Mouse (Mus musculus) midbrain, embryonic 11.5 days (tissue): ENCODE data around the gene Rnd1. TPM values are rescaled to one million over a fixed set of nuclear protein-coding genes. Genes with fewer than 3 reads are reported as not detected.

ENCODE experiments used
- ATAC-seq: fragments of 200-750 bp; cut with Nextera tagmentation; 2 replicates; pipeline ENCODE4 v1.8.0; 2017; ENCODE audit warnings: moderate TSS enrichment, moderate library complexity; ENCODE audit not compliant: low FRiP score
- DNase-seq: peaks from one replicate; pipeline ENCODE4 v3.0.0; 2015; ENCODE audit warnings: low spot score; ENCODE audit errors: missing footprints
- H3K27ac ChIP-seq: fragments of 300-500 bp; sonication (generic); 2 replicates; pipeline ENCODE4 v1.5.1; 2014; ENCODE audit warnings: low read depth, low read length
- H3K27me3 ChIP-seq: fragments of 300-500 bp; sonication (generic); 2 replicates; pipeline ENCODE4 v1.6.1; 2014; ENCODE audit warnings: mild to moderate bottlenecking, low read length, moderate library complexity, mixed read lengths; ENCODE audit not compliant: control insufficient read depth, insufficient read depth
- H3K36me3 ChIP-seq: fragments of 300-500 bp; sonication (generic); 2 replicates; pipeline ENCODE4 v1.6.1; 2014; ENCODE audit warnings: mild to moderate bottlenecking, low read length, moderate library complexity, mixed read lengths; ENCODE audit not compliant: control insufficient read depth, insufficient read depth
- H3K4me1 ChIP-seq: fragments of 300-500 bp; sonication (generic); 2 replicates; pipeline ENCODE4 v1.6.1; 2014; ENCODE audit warnings: low read length; ENCODE audit not compliant: control insufficient read depth, insufficient read depth
- H3K4me2 ChIP-seq: fragments of 300-500 bp; sonication (generic); 2 replicates; pipeline ENCODE4 v1.6.1; 2014; ENCODE audit warnings: mild to moderate bottlenecking, moderate library complexity
- H3K4me3 ChIP-seq: fragments of 300-500 bp; sonication (generic); 2 replicates; pipeline ENCODE4 v1.5.1; 2014; ENCODE audit warnings: low read depth, low read length
- H3K9ac ChIP-seq: fragments of 300-500 bp; sonication (generic); 2 replicates; pipeline ENCODE4 v1.6.1; 2014; ENCODE audit warnings: low read length
- H3K9me3 ChIP-seq: fragments of 300-500 bp; sonication (generic); 2 replicates; pipeline ENCODE4 v1.6.1; 2016; ENCODE audit warnings: low read length; ENCODE audit not compliant: control insufficient read depth
- WGBS: fragments of 180-500 bp; shearing (Covaris S2); extraction: QIAGEN DNeasy Blood & Tissue Kit; methylation state at CpG from one replicate; pipeline ENCODE4 v1.1.7; 2014; 5-methylcytosine and 5-hydroxymethylcytosine counted together
- polyA plus RNA-seq: library from polyadenylated mRNA; unstranded; fragments of >200 nt; fragmentation: Nextera tagmentation; extraction: Ambion mirVana; gene quantifications from 2 replicates; pipeline ENCODE4 v1.2.1, GENCODE M21; 2014

Gene Rnd1
- polyA plus RNA-seq, 1 experiment from 2014 or later: 6.1 TPM

DNA sequence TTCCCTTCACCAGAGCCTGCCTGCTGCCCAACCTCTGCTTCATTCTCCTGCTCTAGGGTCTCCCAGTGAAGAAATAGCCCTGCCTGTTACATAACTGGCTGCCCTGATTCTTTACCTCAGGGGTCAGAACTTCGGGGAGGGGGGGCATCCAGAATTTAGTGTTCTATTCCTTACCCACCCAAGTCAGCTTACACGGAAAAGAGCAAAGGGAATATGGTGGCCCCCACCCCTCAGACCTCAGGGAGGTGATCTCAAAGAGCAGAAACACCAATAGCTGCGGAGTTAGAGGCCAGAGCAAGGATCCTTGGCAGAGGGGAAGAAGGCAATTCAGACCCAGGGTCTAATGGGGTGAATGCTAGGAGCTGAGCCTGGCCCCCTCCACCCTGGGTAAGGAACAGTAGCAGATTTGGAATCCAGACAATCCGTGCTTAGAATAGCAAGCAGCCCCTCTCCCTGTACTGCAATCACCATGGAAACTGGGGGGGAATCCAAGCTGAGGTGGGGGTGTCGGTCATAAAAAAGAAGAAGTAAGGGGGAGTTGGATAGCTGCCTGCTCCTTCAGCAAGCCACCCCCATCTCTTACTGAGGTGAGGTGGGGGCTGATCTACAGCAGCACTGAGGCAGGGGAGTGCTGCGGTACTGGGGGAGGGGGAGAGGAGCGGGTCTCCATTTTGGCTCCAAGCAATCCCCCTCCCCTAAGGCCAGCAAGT lies 2.8 kb downstream of the Rnd1 start:
- DNase-seq (peak; percentile 97), ATAC-seq (peak; percentile 75)
- Histone ChIP-seq H3K27ac (peak overlapping the region; percentile 72), H3K4me2 (peak overlapping the region; percentile 95), H3K4me3 (peak overlapping the region; percentile 54), H3K9me3 (no peaks in the 10 kb centered on the region), H3K4me1 (peaks cover 41% of the 10 kb centered on the region), H3K27me3 (peaks cover 2% of the 10 kb centered on the region; the same call in 1 of the 2 replicates), H3K9ac (peak overlapping the region; percentile 50), H3K36me3 (peaks cover 2% of the 10 kb centered on the region; the same call in 1 of the 2 replicates)
- WGBS: 31% methylated on average over 7 of the region's 7 CpGs

GRCm38 (mm10) chr15:98673732-98674131 lies 3.5 kb downstream of the Rnd1 start:
- H3K4me2 ChIP-seq: no peak overlapping the region; the same call in 1 of the 2 replicates
- 77% methylated on average over 7 of the region's 7 CpGs for WGBS
- peak overlapping the region; percentile 50 for H3K9ac ChIP-seq
- H3K9me3 ChIP-seq: no peaks in the 10 kb centered on the region
- peaks cover 41% of the 10 kb centered on the region for H3K4me1 ChIP-seq
- peaks cover 2% of the 10 kb centered on the region; the same call in 1 of the 2 replicates for H3K27me3 ChIP-seq
- H3K4me3 ChIP-seq: no peak overlapping the region
- peaks cover 2% of the 10 kb centered on the region; the same call in 1 of the 2 replicates for H3K36me3 ChIP-seq
- peak overlapping the region; percentile 72 for H3K27ac ChIP-seq
- ATAC-seq (no peak), DNase-seq (no peak)

DNA sequence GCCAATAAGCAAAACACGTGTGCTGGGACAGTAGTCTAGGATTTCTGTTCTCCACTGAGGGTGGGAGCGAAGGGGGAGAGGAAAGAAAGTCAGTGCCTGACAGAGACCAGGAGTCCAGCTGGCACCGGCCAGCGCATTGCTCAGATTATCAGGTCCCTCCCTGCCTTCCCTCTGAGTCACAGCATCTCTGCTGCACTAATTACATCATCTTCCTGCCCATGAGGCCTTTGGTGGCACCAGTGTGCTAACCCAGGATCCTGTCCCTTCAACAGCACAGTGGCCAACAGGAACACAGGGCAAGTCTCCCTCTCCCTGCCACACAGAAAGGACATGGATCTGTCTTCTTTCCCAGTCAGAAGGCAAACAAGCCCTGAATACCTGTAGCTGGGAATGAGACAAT lies 4.7 kb downstream of the Rnd1 start:
- Histone ChIP-seq H3K4me3 (no peak overlapping the region), H3K27me3 (peaks cover 2% of the 10 kb centered on the region; the same call in 1 of the 2 replicates), H3K9me3 (no peaks in the 10 kb centered on the region), H3K9ac (no peak overlapping the region), H3K27ac (no peak overlapping the region), H3K4me2 (no peak overlapping the region), H3K36me3 (peaks cover 2% of the 10 kb centered on the region; the same call in 1 of the 2 replicates), H3K4me1 (peaks cover 37% of the 10 kb centered on the region)
- ATAC-seq: no peak
- no peak for DNase-seq
- 81% methylated on average over 4 of the region's 4 CpGs for WGBS

GRCm38 (mm10) chr15:98664042-98664907 lies 13.0 kb downstream of the Rnd1 start:
- Histone ChIP-seq H3K4me1 (peaks cover 2% of the 10 kb centered on the region), H3K36me3 (no peaks in the 10 kb centered on the region), H3K27ac (no peak overlapping the region), H3K27me3 (no peaks in the 10 kb centered on the region), H3K4me2 (no peak overlapping the region), H3K9me3 (no peaks in the 10 kb centered on the region), H3K4me3 (no peak overlapping the region), H3K9ac (no peak overlapping the region)
- ATAC-seq (no peak), DNase-seq (peak; percentile 89)
- WGBS: 83% methylated on average over 11 of the region's 11 CpGs

- Histone ChIP-seq H3K9ac (peak within 1 kb of the TSS; percentile 97), H3K4me3 (peak within 1 kb of the TSS; percentile 74), H3K4me2 (peak within 1 kb of the TSS; percentile 72), H3K27me3 (no peaks in the 10 kb centered on the region), H3K27ac (peak within 1 kb of the TSS; percentile 74), H3K36me3 (peaks cover 7% of the 10 kb centered on the region), H3K4me1 (peaks cover 2% of the 10 kb centered on the region), H3K9me3 (no peaks in the 10 kb centered on the region)
- WGBS: 5% methylated on average over 47 of the region's 48 CpGs
- DNase-seq: peak; percentile 99
- ATAC-seq: peak; percentile 97
These were observed 14.4 kb downstream of the Rnd1 start, which contains the start of gene Ddx23 for GRCm38 (mm10) chr15:98662567-98663545. Gene Ddx23 (minus strand): TSS chr15:98662894.

DNA sequence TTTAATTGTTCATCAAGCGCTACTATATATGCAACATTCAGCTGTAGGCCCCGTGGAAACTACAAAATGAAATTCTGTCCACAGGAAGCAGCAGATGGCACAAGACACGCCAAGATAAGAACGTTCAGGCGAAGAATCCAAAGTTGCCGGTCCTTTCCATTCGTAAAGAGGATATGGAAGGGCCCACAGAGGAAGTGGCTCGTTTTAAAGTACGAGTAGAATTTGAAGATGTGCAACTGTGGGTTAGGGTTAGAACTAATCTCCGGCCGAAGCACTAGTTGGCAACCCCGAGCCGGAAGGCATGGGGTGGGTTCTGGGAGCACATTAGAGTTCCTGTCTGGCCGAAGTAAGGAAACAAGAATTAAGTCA lies 15.1 kb downstream of the Rnd1 start:
- DNase-seq (peak; percentile 93), ATAC-seq (no peak; the same call in 1 of the 2 replicates)
- Histone ChIP-seq H3K4me3 (peak overlapping the region; percentile 74), H3K9ac (peak overlapping the region; percentile 97), H3K27ac (peak overlapping the region; percentile 74), H3K4me1 (peaks cover 2% of the 10 kb centered on the region), H3K36me3 (peaks cover 14% of the 10 kb centered on the region), H3K4me2 (peak overlapping the region; percentile 72), H3K9me3 (no peaks in the 10 kb centered on the region), H3K27me3 (no peaks in the 10 kb centered on the region)
- 2% methylated on average over 14 of the region's 14 CpGs for WGBS

- H3K4me1 ChIP-seq: peaks cover 2% of the 10 kb centered on the region
- H3K27me3 ChIP-seq: no peaks in the 10 kb centered on the region
- no peaks in the 10 kb centered on the region for H3K9me3 ChIP-seq
- no peak overlapping the region for H3K4me2 ChIP-seq
- no peak overlapping the region for H3K9ac ChIP-seq
- no peak for ATAC-seq
- no peak overlapping the region for H3K4me3 ChIP-seq
- peaks cover 47% of the 10 kb centered on the region for H3K36me3 ChIP-seq
- 85% methylated on average over 15 of the region's 15 CpGs for WGBS
- no peak overlapping the region for H3K27ac ChIP-seq
- DNase-seq: no peak
These were observed 20.1 kb downstream of the Rnd1 start for GRCm38 (mm10) chr15:98656982-98657751.

GRCm38 (mm10) chr15:98652174-98652573 lies 25.1 kb downstream of the Rnd1 start:
- Histone ChIP-seq H3K4me1 (no peaks in the 10 kb centered on the region), H3K27ac (no peak overlapping the region), H3K36me3 (peaks cover 66% of the 10 kb centered on the region), H3K27me3 (no peaks in the 10 kb centered on the region), H3K9me3 (no peaks in the 10 kb centered on the region), H3K4me2 (no peak overlapping the region), H3K9ac (no peak overlapping the region), H3K4me3 (no peak overlapping the region)
- no peak for DNase-seq
- ATAC-seq: no peak
- 95% methylated on average over 8 of the region's 8 CpGs for WGBS
